Mouse (Mus musculus) ES-Bruce4 (cell line): ENCODE results near the gene Olfr74.

ENCODE experiments used
- CTCF ChIP-seq: IDR thresholded peaks from one replicate; pipeline ENCODE4 v1.8.1; 2011; ENCODE audit warnings: low read depth, low read length
- EP300 ChIP-seq: IDR thresholded peaks from 2 replicates; pipeline ENCODE4 v1.6.1; 2011; ENCODE audit warnings: low read depth, low read length; ENCODE audit not compliant: insufficient read depth
- POLR2A ChIP-seq: IDR thresholded peaks from one replicate; pipeline ENCODE4 v1.8.1; 2011; ENCODE audit warnings: low read length; ENCODE audit not compliant: insufficient read depth

DNA sequence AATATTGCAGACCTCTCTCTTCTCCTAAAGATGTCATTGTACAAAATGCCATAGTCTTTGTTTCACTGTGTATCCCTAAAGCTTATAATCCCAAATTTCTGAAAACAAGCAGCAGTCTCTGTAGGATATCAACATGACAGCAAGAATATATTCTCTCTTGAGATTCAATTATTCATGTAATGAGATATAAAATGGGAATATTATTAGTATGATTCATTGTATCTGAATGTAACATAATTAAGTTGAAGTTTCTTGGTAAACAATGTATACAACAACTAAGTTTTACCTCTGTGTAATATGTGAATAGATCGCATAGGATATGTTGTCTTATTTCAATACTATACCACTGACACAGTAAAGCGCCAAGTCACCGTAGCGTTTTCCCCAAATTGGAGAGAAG is 6.3 kb downstream of the Olfr74 start, which contains the start of gene Olfr1157:
- TF ChIP-seq POLR2A: no peak
- no peak for TF ChIP-seq CTCF
- no peak for TF ChIP-seq EP300
